Mouse (Mus musculus) neural tube, embryonic 15.5 days (tissue): ENCODE measurements around the gene Atp5b. TPM values are rescaled to one million over a fixed set of nuclear protein-coding genes. Genes with fewer than 3 reads are reported as not detected.

ENCODE experiments used
- ATAC-seq: fragments of 200-750 bp; cut with Nextera tagmentation; 2 replicates; pipeline ENCODE4 v1.8.0; 2017; ENCODE audit warnings: mild to moderate bottlenecking, moderate TSS enrichment, moderate library complexity; ENCODE audit not compliant: low FRiP score
- H3K27ac ChIP-seq: fragments of 300-500 bp; sonication (generic); replicated peaks from 2 replicates; pipeline ENCODE4 v1.5.1; 2015; ENCODE audit warnings: mild to moderate bottlenecking, inconsistent platforms
- H3K27me3 ChIP-seq: fragments of 300-500 bp; sonication (generic); replicated peaks from 2 replicates; pipeline ENCODE4 v1.6.1; 2015; ENCODE audit warnings: inconsistent platforms
- H3K36me3 ChIP-seq: fragments of 300-500 bp; sonication (generic); 2 replicates; pipeline ENCODE4 v1.6.1; 2015; ENCODE audit warnings: inconsistent platforms
- H3K4me1 ChIP-seq: fragments of 300-500 bp; sonication (generic); 2 replicates; pipeline ENCODE4 v1.6.1; 2015; ENCODE audit warnings: inconsistent platforms
- H3K4me2 ChIP-seq: fragments of 300-500 bp; sonication (generic); 2 replicates; pipeline ENCODE4 v1.6.1; 2015; ENCODE audit warnings: inconsistent platforms, mild to moderate bottlenecking, moderate library complexity
- H3K4me3 ChIP-seq: fragments of 300-500 bp; sonication (generic); replicated peaks from 2 replicates; pipeline ENCODE4 v1.5.1; 2015; ENCODE audit warnings: mild to moderate bottlenecking, inconsistent platforms
- H3K9ac ChIP-seq: fragments of 300-500 bp; sonication (generic); replicated peaks from 2 replicates; pipeline ENCODE4 v1.6.1; 2015; ENCODE audit warnings: mild to moderate bottlenecking, inconsistent platforms
- H3K9me3 ChIP-seq: fragments of 300-500 bp; sonication (generic); replicated peaks from 2 replicates; pipeline ENCODE4 v1.6.1; 2016; ENCODE audit warnings: inconsistent platforms
- WGBS: fragments of 180-500 bp; shearing (Covaris S2); methylation state at CpG from one replicate; pipeline ENCODE4 v1.1.7; 2015; ENCODE audit warnings: mixed read lengths; 5-methylcytosine and 5-hydroxymethylcytosine counted together
- polyA plus RNA-seq: library from polyadenylated mRNA; unstranded; fragments of >200 nt; fragmentation: Nextera tagmentation; extraction: Ambion mirVana; gene quantifications from 2 replicates; pipeline ENCODE4 v1.2.1, GENCODE M21; 2015

The Atp5b gene
- polyA plus RNA-seq, 1 experiment from 2014 or later, result 2,338 TPM

GRCm38 (mm10) chr10:128091564-128092505 lies 8.8 kb downstream of the Atp5b start, which contains the start of gene Baz2a:
Gene Baz2a (plus strand): TSS chr10:128091577.
- peak; percentile 27; the same call in 1 of the 2 replicates for ATAC-seq
- peak within 1 kb of the TSS; percentile 90 for H3K27ac ChIP-seq
- H3K36me3 ChIP-seq, result peaks cover 37% of the 10 kb centered on the region
- no peaks in the 10 kb centered on the region for H3K9me3 ChIP-seq
- peak within 1 kb of the TSS; percentile 78 for H3K4me2 ChIP-seq
- peak within 1 kb of the TSS; percentile 79 for H3K9ac ChIP-seq
- WGBS, result under 1% methylated on average over 20 of the region's 20 CpGs
- no peaks in the 10 kb centered on the region for H3K27me3 ChIP-seq
- H3K4me3 ChIP-seq, result peak within 1 kb of the TSS; percentile 85
- H3K4me1 ChIP-seq, result peaks cover 51% of the 10 kb centered on the region

- Histone ChIP-seq H3K4me2 (peak overlapping the region; percentile 78), H3K4me1 (peaks cover 53% of the 10 kb centered on the region), H3K27ac (peak overlapping the region; percentile 90), H3K4me3 (peak overlapping the region; percentile 85), H3K36me3 (peaks cover 29% of the 10 kb centered on the region), H3K9ac (peak overlapping the region; percentile 79), H3K27me3 (no peaks in the 10 kb centered on the region), H3K9me3 (no peaks in the 10 kb centered on the region)
- WGBS, result under 1% methylated on average over 76 of the region's 88 CpGs
- ATAC-seq, result peak; percentile 60
Measured at GRCm38 (mm10) chr10:128092506-128093495, 9.7 kb downstream of the Atp5b start.

- Histone ChIP-seq H3K4me3 (peak overlapping the region; percentile 85), H3K9ac (peak overlapping the region; percentile 79), H3K4me1 (peaks cover 62% of the 10 kb centered on the region), H3K27me3 (no peaks in the 10 kb centered on the region), H3K36me3 (peaks cover 20% of the 10 kb centered on the region), H3K27ac (peak overlapping the region; percentile 90), H3K9me3 (no peaks in the 10 kb centered on the region), H3K4me2 (peak overlapping the region; percentile 78)
- 24% methylated on average over 13 of the region's 13 CpGs for WGBS
- no peak for ATAC-seq
Measured at GRCm38 (mm10) chr10:128093496-128094294, 10.6 kb downstream of the Atp5b start.

GRCm38 (mm10) chr10:128094340-128094968 lies 11.4 kb downstream of the Atp5b start:
- H3K9ac ChIP-seq, result peak overlapping the region; percentile 20; the same call in 1 of the 2 replicates
- H3K4me1 ChIP-seq, result peaks cover 66% of the 10 kb centered on the region
- no peaks in the 10 kb centered on the region for H3K9me3 ChIP-seq
- H3K36me3 ChIP-seq, result peaks cover 13% of the 10 kb centered on the region
- peak overlapping the region; percentile 85 for H3K4me3 ChIP-seq
- ATAC-seq, result no peak
- H3K4me2 ChIP-seq, result peak overlapping the region; percentile 78
- H3K27me3 ChIP-seq, result no peaks in the 10 kb centered on the region
- 12% methylated on average over 19 of the region's 19 CpGs for WGBS
- 0 out of 2 replicates have a peak overlapping the region, but pooled peaks have one; percentile 28 for H3K27ac ChIP-seq

GRCm38 (mm10) chr10:128095003-128095636 lies 12.0 kb downstream of the Atp5b start:
- peak overlapping the region; percentile 85; the same call in 1 of the 2 replicates for H3K4me3 ChIP-seq
- H3K9ac ChIP-seq, result no peak overlapping the region
- H3K27ac ChIP-seq, result 0 out of 2 replicates have a peak overlapping the region, but pooled peaks have one; percentile 28
- 31% methylated on average over 9 of the region's 9 CpGs for WGBS
- peaks cover 66% of the 10 kb centered on the region for H3K4me1 ChIP-seq
- H3K27me3 ChIP-seq, result no peaks in the 10 kb centered on the region
- H3K9me3 ChIP-seq, result no peaks in the 10 kb centered on the region
- H3K36me3 ChIP-seq, result peaks cover 6% of the 10 kb centered on the region
- ATAC-seq, result no peak
- H3K4me2 ChIP-seq, result peak overlapping the region; percentile 78

GRCm38 (mm10) chr10:128096313-128096692 lies 13.2 kb downstream of the Atp5b start:
- Histone ChIP-seq H3K4me1 (peaks cover 57% of the 10 kb centered on the region), H3K27me3 (no peaks in the 10 kb centered on the region), H3K4me3 (peak overlapping the region; percentile 91), H3K27ac (no peak overlapping the region), H3K36me3 (no peaks in the 10 kb centered on the region), H3K4me2 (peak overlapping the region; percentile 77), H3K9me3 (no peaks in the 10 kb centered on the region), H3K9ac (no peak overlapping the region)
- ATAC-seq, result no peak
- 19% methylated on average over 4 of the region's 4 CpGs for WGBS

GRCm38 (mm10) chr10:128096693-128097586 lies 13.9 kb downstream of the Atp5b start:
- Histone ChIP-seq H3K36me3 (no peaks in the 10 kb centered on the region), H3K4me1 (peaks cover 51% of the 10 kb centered on the region), H3K9ac (peak overlapping the region; percentile 87), H3K4me3 (peak overlapping the region; percentile 91), H3K27me3 (no peaks in the 10 kb centered on the region), H3K4me2 (peak overlapping the region; percentile 77), H3K27ac (peak overlapping the region; percentile 86), H3K9me3 (no peaks in the 10 kb centered on the region)
- under 1% methylated on average over 85 of the region's 86 CpGs for WGBS
- ATAC-seq, result peak; percentile 77

- no peaks in the 10 kb centered on the region for H3K36me3 ChIP-seq
- ATAC-seq, result no peak
- peak overlapping the region; percentile 77 for H3K4me2 ChIP-seq
- WGBS, result 0% methylated on average over 13 of the region's 13 CpGs
- peak overlapping the region; percentile 91 for H3K4me3 ChIP-seq
- no peaks in the 10 kb centered on the region for H3K27me3 ChIP-seq
- no peaks in the 10 kb centered on the region for H3K9me3 ChIP-seq
- H3K9ac ChIP-seq, result peak overlapping the region; percentile 87
- H3K4me1 ChIP-seq, result peaks cover 45% of the 10 kb centered on the region
- peak overlapping the region; percentile 86 for H3K27ac ChIP-seq
Measured at GRCm38 (mm10) chr10:128097587-128097971, 14.5 kb downstream of the Atp5b start.

GRCm38 (mm10) chr10:128110103-128110761 lies 27.2 kb downstream of the Atp5b start:
- Histone ChIP-seq H3K27me3 (no peaks in the 10 kb centered on the region), H3K4me3 (no peak overlapping the region), H3K4me2 (no peak overlapping the region), H3K27ac (no peak overlapping the region), H3K4me1 (no peaks in the 10 kb centered on the region), H3K36me3 (peaks cover 61% of the 10 kb centered on the region), H3K9me3 (no peaks in the 10 kb centered on the region), H3K9ac (no peak overlapping the region)
- ATAC-seq, result no peak
- WGBS, result 84% methylated on average over 4 of the region's 4 CpGs
